Mouse (Mus musculus) cerebellum, postnatal 14 days (tissue): ENCODE data around the gene Cux1.

Experiments
- DNase-seq, 2 experiments: peaks; one replicate each; pipeline ENCODE4 v3.0.0; 2021; ENCODE audit warnings: mixed read lengths in 2 of 2

Gene Cux1

DNA sequence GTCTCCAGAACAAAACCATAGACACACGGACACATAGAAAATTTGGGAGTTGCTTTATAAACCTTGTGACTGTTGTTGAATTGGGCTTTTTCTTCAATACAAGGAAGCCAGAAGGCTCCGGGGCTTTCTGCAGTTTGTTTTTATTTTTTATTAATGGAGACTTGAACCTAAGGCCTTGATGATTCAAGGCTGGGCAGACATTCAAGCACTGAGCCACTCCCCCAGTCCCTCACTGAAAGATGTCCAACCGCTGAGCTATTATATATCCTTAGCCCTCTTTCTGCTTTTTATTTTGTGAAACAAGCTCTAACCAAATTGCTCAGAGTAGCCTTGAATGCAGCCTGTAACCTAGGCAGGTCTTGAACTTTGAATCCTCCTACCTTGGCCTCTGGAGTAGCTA is 195.0 kb downstream of the Cux1 start:
- no peak for DNase-seq

DNA sequence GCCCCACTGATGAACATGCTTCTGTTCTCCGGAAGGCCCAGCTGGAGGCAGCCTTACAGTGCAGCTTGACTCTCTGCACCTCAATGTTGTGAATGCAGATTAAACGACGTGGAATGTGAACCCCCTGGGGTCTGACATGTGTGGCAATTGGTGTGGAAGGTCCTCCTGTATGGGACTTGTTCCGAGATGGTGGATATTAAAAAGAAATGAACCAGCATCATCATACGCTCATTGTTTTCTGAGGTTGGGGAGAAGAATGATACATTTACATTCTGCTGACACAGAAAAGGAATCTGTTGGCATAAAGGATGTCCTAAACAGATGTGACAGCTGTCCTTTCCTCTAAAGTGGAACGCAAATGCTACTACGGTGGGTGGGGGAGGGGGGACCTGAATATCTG is 203.9 kb downstream of the Cux1 start:
- DNase-seq = peak; percentile 17 to 23

DNA sequence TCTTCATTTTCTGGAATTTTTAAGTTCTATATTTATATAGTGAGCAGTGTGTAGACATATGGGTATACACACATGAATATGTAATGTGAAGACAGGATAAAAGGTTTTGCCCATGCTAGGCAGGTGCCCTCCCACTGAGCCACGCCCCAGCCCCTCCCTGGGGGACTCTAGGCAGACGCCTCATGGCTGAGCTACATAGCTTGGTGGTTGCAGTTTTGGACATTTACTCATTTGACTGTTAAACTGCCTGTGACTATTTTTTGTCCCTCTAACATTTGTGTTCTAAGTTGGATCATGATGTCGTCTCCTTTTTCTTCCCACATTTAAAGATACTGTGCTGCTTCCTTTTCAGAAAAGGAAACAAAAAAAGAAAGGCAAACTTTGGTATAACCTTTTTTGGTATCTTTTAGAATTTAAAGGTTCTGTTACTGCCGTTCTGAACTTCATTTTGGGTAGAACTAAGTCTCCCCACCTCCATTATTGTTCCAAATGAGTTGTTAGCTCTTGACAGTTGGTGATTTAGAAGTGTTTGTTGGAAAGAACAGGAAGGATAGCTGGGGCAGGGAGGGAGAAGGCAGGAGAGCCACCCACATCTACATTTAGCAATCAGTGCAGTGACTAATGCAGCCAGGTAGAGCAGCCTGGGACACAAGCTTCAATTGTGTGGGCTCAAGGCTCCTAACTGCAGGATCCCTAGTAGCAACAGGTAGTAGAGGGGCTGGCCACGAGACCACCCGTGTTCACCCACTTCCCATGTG is 204.6 kb downstream of the Cux1 start:
- no peak for DNase-seq

DNA sequence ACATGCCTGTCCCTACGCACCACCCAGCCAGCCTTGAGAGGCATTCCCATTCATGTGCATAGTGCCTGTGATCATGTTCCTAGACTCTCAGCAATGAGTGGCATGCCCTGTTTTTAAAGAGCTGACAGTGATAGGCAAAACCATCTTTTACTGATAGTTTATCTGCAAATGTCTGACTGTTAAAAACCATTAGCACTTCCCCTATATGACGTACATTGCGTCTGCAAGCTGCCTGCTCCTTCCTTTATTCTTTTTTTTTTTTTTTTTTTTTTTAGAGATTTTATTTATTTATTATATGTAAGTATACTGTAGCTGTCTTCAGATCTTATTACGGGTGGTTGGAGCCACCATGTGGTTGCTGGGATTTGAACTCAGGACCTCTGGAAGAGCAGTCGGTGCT is 205.3 kb downstream of the Cux1 start:
- no peak for DNase-seq

DNA sequence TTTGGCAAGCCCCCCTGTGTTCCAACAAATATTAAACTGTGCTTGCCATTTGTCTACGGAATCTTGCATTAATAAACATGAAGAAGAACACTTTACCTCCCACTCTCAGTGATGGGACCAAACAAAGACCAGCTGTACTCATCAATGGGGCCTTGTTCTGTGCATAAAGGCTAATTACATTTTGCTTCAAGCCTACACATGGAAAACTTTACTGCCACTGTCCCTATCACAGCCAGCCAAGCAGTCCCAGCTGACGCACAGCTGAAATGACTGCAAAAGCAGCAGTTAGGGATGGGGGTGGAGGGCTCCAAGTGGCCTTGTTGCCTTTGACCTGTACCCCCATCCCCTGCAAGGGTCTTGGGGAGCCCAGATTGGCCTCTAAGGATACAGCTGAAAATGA is 210.1 kb downstream of the Cux1 start:
- DNase-seq = no peak

DNA sequence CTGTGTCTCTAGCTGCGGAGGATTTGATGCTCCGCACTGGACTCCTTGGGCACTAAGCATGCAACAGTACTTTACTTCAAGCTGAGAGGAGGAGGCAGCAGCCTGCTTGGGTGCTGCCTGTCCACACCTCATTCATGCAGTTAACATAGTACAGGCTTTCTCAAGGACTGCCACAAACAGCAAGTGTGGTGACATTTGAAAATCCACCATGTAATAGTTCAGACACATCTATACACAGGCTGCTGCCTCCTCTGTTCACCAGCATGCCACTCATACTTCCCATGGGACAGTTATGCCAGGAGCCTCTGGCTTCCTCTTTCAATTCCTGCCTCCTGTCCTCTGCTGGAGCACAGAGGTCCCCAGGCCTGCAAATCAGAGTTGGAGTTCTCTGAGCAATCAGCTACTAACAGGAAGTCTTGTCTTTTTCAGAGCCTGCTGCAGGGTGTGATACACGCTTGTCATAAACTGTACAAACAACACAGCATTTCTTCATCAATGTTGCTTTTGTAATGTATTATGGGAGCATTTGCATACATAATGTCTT is 211.6 kb downstream of the Cux1 start:
- DNase-seq = no peak

DNA sequence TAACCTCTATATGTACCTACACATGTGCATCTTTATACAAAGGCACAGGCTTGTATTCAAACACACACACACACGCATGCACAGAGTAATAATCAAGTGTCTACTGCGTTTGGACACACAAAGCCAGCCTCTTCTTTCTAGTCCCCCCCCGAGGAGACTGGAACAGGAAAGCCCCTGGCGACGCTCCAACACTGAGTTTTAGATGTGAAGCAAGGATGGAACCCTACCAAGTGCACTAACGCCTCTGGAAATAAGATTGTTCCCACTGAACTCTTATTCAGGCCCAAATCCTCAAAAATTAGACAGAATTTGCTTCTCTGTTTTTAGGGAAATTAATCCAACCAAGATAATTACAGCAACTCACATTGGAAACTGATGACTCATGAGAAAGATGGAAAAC is 212.6 kb downstream of the Cux1 start:
- peak in 1 of 2 experiments; percentile 31 for DNase-seq

DNA sequence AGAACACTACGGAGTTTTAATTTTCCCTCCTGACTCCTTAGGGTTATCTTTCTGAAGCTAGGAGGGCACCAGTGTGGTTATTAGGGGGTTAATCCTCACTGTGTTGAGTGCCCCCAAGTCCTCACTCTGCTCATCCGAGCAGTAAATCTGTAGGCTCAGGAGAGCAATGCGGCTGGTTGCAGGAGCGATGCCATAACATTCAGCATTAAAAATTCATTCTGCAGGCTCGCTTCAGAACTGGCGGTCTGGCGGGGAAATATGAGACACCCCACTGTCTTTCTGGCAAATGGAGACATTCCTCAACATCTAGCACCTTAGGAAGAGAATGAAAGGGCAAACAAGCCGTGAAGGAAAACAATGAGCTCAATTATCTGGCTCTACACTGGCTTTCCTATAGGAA is 214.2 kb downstream of the Cux1 start:
- peak; percentile 50 to 68 for DNase-seq

DNA sequence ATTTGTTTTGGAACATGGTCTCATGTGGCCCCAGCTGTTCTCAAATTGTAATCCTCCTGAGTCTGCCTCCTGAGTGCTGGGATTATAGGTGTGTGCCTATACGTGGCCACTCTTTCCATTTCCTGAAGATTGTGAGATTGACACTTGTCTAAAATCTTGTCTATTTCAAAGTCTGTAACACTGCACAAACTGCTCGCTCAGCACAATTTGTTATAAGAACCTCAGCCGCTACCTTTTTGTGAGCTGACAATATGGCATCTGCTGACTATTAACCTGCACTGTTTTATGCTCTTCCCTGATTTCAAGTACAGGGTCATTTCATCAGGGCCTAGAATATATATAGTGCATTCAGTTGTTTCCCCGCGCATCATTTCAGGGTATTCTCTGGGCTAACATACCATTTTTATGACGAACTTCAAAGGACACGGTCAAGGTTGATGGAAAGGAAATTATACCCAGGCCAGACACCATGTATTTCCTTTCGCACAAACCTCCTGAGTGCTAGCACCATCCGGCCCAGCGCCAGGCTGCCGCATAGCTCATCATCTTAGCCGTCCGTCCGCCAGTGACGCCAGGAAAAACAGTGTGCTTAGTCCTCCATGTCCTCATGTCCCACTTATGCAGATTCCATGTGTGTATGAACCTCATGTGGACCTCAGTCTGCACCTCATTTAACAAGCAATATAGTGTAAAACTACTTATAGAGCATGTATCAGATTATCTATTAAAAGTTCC is 224.0 kb downstream of the Cux1 start:
- DNase-seq = no peak

DNA sequence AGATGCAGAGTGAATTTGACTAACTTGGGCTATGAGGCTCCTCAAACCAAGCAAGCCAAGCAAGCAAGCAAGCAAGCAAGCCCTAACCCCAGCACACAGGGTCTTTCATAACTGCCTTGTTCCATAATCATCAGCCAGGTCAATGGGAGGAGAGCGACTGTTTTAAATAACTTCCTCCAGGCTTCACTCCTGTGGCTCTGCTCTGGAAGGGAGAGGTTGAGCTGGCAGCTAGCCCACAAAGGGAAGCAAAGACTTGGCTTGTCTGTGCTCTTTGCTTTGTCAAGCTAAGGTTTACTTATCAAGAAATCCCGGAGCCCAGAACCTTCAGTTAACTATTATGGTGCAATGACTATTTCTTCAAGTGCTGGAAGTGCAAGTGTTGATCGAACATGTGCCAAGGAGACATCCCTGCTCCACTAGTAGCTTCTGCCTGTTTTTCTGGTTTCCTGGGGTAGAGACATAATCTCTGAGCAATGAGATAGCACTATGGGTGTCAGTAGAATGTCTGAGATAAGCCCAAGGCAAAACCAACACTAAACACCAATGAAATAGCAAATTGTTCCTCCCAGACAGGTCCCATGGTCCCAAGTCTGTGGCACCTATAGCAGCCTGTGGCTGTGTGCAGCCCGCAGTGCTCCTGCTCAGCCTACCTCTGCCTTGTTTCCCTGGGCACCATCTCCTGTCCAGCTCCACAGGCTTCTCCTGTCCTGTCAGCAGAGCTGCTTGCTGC is 230.3 kb downstream of the Cux1 start:
- peak in 1 of 2 experiments; percentile 24 for DNase-seq

DNA sequence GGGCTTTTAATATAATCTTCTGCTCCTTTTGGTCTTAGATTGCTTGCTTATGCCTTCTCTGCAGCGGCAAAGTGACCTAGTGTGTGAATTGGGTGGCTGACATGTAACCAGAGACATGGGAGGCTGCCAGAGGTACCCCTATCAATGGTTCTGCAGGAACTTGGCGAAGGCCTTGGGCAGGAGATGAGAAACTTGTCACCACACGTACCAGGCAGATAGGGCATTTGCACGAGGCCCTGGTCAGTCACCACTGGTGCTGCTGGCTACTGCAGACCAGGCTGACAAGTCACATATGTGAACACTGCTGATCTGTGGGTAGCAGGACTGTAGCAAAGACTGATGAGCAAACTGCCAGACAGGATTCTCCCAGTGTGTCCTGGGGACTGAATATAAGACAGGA is 231.6 kb downstream of the Cux1 start:
- DNase-seq = no peak

DNA sequence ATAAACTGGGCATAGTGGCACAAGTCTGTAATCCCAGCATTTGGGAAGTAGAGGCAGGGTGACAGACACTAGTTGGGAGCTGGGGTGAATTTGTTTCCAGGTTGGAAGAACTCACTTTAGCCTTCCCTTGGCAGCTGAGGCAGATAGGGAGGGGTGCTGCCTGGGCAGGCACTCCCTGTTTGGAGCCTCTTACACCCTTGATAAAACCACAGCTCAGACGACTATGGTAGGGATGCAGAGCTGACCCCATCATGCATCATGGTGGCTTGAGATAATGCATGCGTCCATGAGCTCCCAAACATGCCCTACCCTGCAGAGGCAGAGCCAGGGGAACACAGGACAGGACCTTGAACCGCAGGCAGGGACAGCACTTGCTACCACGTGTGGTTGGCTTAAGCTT is 232.5 kb downstream of the Cux1 start:
- DNase-seq = no peak

DNA sequence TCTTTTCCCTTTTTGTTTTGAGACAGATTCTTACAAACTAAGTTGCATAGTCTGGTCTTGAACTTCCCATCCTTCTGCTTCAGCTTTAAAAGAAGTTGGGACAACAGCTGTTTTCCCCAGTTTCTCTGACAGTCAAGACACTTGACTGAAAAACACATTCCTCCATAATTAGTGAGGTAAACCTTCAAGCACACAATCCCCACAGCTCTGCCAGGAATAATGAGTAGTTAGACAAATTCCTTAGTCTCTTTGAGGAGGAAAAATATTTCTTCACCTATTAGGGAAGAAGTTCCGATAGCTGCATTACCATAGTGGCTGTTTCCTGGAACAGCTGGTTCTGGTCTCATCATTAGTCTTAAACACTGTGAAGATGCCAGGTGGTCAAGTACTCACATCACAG is 233.2 kb downstream of the Cux1 start:
- DNase-seq = no peak

DNA sequence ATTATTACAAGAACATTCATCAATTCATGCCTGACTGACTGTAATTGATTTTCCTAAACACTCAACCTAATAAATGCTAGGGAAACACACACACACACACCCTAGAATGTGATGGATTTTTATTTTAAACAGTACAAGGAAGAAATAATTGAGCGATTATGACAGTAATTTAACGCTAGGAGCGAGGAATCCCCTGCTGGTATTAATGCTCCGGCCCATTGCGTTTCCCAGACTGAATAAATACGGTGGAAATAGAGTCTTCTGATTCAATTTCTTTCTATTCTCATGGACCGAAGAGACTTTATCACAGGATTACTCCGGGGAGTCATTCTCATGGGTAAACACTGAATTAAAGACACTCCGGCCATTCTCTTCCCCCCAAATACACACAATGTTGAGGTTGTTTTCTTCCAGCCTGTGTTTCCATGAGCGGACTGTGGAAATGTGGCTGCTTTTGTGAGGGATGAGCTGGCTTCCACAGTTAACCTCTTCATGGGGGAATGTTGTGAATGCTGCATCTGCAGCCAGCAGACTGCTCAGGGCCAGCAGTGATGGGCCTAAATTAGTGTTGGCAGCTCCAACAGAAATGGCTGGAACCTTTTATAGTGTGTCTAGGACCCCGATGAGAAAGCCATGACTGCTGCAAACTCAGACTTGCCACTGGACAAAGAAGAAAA is 234.4 kb downstream of the Cux1 start:
- no peak for DNase-seq

DNA sequence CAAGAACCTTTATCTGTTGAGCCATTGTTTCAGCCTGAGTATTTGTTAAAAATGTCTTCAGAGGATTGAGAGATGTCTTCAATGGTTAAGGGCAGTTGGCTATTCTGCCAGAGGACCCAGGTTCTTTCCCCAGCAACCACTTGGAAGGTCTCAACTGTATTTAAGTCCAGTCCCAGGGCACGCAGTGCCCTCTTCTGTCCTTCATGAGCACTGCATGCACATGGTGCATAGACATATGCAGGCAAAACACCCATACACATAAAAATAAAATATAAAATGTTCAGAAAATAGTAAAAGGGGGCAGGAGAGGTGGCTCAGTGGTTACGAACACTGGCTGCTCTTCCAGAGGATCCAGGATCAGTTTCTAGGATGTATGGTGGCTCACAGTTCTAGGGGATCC is 239.6 kb downstream of the Cux1 start:
- peak in 1 of 2 experiments; percentile 14 for DNase-seq

DNA sequence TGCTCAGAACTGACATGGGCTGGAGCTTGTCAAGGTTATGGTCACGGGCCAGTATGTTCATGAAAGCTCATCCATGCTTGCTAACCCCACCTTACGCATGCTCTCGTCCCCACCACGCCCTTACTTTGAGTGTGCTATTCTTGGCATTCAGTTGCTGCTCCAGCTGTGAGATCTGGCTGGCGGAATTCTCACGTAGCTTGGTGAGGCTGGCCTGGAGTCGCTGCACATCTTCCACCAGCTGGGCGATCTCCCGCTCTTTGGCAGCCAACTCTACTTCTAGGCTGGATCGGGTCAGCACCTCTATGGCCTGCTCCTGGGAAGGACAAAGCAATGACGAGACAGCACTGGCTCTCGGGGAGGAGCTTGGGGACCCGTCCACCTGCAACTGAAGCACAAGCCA is 240.7 kb downstream of the Cux1 start:
- no peak for DNase-seq

DNA sequence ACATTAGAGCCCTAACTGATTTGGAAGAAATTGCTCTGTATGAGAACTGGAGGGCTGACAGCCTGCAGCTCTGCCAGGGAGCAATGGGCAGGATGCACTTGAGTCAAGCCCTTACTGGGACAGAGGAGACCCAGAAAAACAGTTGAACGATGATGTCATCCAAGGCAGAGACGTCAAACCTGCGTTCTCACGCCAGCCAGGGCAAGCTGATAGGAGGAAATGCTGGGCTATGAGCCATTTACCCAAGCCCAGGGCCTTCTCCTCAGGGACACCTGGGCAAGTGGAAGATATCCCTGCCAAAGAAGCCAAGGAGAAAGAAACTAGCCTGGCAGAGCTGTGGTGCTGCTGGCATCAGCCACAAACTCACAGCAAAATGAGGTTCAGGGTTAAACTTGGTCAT is 242.8 kb downstream of the Cux1 start:
- DNase-seq = peak; percentile 49 to 51

DNA sequence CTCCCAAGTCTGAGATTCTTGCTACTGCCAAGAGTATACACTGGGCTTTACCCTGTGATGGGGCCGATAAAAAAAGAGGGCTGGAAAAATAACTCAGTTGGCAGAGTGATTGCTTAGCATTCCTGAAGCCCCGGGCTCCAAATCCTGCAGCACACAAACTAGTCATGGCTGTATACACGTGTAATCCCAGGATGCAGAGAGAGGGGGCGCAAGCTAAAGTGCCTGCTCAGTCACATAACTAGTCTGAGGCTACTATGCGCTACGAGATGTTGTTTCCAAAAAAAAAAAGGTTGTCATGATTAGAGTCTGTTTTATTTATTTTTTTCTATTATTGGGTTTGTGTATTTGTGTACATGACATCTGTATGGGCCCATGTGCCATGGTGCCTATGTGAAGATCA is 245.9 kb downstream of the Cux1 start:
- peak; percentile 45 to 68 for DNase-seq

DNA sequence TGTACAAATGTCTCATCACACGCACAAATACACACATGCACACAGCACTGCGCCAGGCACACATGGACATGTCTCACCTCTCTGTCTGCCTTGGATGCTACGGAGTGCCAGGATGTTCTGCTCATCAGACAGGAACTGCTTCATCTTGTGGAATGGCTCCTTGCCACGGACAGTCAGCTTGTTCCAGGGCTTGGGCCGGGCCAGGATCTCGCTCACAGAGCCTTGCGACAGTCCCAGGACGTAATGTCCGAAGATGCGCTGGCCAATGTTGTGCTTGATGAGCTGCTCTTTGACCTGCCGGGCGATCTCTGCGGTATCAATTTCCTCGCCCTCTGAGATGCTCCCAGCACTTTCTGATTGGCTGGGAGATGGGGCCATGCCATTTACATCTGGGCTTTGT is 254.7 kb downstream of the Cux1 start:
- DNase-seq = peak; percentile 53 to 55

DNA sequence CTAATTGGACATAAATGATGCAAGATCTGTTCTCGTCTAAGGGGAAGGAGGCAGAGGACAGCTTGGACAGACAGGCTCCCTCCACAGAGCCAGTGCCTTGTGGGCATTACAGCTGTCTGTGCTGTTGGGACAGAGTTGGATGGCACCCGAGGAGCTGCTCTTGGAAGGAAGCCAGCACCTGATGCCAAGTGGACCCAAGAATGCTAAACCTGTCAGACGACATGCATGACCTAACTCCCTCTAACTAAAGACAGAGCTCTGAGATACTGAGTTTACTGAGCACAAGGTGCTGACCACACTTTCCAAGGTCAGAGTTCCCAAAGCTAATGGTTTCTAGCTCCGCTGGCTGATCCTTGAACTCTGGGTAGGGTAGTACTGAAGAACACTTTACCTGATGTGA is 255.1 kb downstream of the Cux1 start:
- DNase-seq = peak; percentile 50 to 67

DNA sequence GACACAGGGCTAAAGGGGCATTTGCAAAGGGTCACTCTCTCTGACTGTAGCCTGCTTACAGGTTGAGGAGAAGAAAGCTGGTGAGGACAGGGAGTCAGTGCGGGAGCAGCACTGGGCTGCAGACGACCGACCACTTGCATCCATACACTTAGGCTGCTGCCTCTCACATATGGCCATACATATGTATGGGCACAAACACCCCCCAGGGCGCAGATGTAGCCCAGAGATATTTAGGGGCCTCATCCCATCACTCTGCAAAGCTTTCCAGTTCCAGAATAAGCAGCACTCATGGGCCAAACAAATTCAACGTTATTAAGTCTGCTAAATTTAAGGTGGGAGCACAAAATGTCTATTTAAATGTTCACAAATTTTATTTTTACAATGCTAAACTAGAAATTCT is 261.0 kb downstream of the Cux1 start:
- no peak for DNase-seq

DNA sequence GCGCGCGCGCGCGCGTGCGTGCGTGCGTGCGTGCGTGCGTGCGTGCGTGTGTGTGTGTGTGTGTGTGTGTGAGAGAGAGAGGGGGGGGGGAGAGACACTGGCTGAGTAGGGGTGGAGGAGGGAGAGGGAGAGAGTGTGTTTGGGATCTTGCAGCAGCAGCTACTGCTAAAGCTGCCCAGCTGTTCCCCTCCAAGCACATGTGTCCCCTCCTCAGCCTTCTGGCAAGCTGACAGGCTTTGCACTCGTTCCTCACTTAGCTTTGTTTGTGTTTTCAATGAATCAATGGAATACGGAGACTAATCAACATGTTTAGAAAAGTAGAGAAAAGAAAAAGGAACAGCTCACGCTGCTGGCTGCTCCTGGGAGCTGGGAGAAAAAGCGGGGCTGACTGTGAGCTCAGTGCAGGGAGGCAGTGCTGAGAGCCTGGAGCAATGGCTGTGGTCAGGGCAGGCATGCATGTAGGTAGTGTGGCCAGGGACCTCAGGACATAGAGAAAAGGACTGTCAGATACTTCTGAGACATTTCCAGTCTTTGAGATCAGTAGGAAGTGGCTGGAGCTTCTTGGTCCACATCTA is 263.8 kb downstream of the Cux1 start:
- DNase-seq = no peak

DNA sequence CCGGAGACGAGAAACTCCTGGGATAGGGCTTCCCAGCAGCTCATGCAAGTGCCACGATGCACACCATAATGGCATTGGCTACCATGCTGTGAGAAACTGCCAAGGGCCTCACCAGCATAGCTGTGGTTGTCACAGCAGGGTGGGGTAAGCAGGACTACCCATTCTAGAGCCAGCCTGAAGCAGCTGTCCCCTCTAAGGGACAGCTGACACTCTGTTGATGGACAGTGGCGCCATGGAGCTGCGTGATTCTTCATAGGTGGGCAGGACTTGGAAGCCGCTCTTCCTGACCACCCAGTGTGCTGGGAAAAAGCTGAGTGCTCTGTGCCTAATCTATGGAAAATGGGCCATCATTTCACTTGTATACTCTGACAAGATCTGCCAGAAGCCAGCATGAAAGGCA is 266.4 kb downstream of the Cux1 start:
- no peak for DNase-seq
